Mouse (Mus musculus): ENCODE measurements around the gene Micu1. TPM values are rescaled to one million over a fixed set of nuclear protein-coding genes. Genes with fewer than 3 reads are reported as not detected.
"Not testable (repeated sequence)": the region's sequence is repeated elsewhere in the genome, so short reads cannot be mapped to it uniquely, and the experiment has no call there.

The Micu1 gene
- total RNA-seq (2021) = 10 to 100 TPM; 87.9 to 94.2 TPM

DNA sequence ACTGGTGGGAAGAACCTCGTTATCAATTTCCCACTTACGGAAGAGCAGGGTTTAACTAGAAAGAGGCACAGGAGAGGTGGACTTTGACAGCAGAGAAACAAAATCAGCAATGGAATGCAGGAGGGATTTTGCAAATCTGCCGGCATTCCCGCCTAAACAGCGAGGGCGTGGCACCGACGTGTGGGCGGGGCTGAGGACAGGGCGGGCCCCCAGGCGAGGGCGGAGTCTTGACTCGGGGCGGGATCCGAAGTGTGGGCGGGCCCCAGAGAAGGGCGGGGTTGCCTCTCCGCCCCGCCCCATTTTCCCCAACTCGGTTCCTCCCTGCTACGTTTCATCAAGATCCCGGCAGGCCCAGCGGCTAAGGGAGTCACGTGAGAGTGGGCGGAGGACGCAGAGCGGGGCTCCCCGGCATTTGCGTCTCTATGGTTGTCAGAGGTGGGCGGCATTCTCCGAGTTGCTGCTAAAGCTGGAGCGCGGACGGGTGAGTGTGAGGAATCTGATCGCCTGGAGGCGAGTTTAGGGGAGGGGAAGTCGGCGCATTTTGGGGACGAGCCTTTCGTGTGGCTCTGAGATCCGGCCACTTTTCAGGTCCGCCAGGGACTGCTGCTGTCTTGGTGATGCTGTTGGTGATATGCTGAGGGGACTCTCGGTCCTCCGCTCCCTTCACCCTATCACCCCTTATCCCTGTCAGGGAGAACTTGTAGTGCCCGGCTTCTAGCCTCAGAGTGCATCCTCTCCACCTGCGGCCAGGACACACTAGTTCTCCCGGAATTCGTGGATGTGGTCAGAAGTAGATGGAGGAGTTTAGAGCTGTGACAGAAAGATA, at the start of gene Micu1:
Gene Micu1, plus strand, starts transcription at position 271 of the 826 bp plus-strand sequence.
- intact Hi-C loops (cut with DNase I) = loop anchor here (2.0 to 5.0 kb wide), 2 partner anchors 88 to 200 kb away; no protein-coding TSS in a partner anchor
- DNase-seq (ENCODE audit: low spot score in 2 of 2) = peak; percentile 95 to 96

DNA sequence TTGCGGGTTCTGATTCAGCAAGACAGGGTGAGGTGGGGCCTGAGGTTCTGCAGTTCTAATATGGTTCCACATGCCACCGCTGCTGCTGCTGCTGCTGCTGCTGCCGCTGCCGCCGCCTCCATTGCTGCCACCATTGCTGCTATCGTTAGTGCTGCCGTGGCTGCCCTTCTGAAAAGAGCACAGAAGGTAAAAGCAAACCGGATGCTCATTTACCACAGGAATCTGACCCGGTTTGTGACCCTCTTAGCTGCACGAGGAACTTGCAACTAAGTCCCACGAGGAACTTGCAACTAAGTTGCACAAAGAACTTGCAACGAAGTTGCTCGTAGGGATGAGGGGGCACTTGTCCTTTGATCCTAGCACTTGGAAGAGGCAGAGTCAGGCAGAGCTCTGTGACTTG, 45.5 kb upstream of the Micu1 start:
- no peak for DNase-seq (ENCODE audit: low spot score in 2 of 2)
- intact Hi-C loops (cut with DNase I) = no loop called here

DNA sequence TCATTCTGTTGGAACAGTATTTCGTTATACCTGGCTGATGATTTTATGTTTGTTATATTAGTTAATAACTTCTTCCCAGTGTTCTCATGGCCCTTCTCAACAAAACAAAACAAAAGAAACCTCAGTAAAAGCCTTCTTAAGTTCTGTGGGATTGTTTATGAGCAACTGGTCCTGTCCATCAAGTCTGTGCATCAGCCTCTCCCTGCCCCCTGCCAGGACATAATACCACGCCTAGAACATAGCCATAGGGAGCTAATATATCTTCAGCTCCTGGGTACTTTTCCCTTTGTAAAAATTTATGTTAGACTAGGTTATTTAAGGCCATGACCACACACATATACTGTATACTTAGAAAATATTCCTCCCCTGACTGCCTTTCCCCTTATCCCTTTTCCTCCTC, 37.5 kb upstream of the Micu1 start:
- DNase-seq (ENCODE audit: low spot score in 2 of 2) = no peak
- intact Hi-C loops (cut with DNase I) = no loop called here

DNA sequence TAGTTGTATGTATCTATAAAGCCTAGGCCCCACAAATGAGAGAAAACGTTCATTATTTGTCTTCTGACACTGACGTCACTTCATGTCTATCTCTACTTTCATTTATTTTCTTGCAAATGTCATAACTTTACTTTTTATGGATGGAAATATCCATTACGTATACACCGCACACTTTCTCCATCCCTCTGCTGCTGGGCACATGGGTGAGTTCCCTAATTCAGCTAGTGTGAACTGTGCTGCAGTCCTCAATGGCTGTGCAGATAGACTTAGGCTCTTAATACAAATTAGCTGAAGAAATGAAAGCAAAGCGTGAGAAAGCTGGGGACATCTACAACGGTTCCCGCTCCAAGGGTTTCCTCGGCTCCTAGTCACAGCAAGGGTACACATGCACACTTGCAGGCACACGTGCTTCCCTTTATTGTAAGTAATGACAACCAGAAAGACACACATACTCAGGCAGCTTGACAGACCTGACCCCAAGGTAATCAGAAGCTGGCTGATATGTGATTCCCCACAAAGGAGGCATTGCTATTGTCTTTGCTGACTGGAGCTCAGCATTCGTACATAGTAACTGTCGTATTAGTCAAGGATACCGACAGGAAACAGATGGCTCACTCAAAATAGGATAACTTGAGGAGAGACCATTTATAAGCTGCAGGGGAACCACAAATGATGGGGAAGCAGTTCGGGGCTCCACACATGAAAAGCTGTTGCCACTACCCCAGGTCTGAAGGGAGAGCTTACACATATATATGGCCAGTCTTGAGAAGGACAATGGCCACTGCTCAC, 36.6 kb upstream of the Micu1 start:
- DNase-seq (ENCODE audit: low spot score in 2 of 2) = peak; percentile 6 to 8
- intact Hi-C loops (cut with DNase I) = no loop called here

DNA sequence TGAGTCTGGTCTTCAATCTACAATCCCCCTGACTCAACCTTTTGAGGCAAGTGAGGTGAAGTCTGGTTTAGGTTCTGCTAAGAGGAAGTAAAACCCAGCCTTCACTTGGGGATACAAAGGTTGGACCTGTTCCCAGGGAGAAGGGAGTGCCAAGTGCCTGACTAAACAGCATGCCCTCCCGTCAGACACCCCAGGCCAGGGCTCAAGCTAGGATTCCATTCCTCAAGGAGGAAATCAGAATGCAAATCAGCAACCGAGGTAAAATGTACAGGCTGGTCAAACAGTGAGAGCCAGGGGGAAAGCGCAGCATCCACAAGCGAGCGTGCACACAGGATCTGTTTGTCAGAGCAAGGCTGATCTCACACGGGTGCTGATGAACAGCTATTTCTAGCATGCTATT, 34.9 kb upstream of the Micu1 start:
- DNase-seq (ENCODE audit: low spot score in 2 of 2) = no peak
- intact Hi-C loops (cut with DNase I) = no loop called here

DNA sequence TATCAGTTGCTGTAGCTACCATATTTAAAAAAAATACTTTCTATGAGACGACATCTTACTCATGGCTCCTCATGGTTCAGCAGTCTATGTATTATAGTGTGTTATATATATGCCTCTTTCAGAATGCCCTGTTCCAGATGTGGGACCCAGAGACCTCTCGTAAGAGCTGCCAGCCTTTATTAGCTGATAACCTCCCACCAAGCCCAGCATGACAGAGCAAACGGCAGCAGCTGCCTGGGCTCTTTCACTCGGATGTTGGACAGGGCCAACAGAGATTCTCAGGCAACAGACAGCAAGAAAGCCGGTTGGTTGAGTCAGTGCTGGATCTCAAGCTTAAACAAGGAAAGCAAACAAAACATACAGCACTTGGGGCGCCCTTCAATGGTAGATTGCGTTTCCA, 33.8 kb upstream of the Micu1 start:
- intact Hi-C loops (cut with DNase I) = no loop called here

DNA sequence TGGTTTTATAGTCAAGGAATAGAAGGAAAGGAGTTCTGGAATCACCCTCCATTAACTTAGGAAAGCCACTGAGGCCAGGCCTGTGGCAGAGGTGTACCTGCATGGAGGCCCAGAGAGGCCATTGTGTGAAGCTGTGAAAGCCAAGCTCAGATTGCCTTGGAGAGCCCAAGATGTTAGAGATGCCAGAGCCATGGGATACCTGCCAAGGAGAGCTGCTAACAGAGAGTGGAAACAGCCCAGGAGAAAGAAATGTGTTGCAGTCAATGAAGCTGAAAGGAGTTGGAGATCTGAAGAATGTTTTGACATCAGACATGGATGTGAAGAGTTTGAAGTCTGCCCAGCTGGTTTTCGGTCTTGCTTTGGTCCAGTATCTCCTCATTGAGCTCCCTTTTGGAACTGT, 24.4 kb upstream of the Micu1 start:
- intact Hi-C loops (cut with DNase I) = no loop called here
- DNase-seq (ENCODE audit: low spot score in 2 of 2) = no peak

More for the DNA sequence above, 33.8 kb upstream of the Micu1 start:
- no peak for DNase-seq (ENCODE audit: low spot score in 2 of 2)

DNA sequence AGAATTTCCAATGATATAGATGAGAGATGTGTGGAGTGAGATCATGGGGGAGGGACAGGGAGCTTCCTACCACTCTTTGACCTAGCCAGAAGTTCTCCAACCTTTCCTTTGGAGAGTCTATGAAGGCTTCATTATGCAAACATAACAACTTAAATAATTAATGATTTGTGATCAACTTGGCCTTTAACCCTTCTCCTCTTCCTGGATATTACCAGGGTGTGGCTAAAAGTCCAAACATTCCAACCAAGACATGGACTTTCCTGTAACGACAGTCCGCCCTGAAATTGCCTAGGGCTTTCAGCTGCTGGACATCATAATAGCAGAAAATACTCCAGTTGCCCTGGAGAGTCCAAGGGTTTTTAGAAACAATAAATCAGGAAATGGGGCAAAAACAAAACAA, 23.1 kb upstream of the Micu1 start:
- DNase-seq (ENCODE audit: low spot score in 2 of 2) = no peak
- intact Hi-C loops (cut with DNase I) = no loop called here

DNA sequence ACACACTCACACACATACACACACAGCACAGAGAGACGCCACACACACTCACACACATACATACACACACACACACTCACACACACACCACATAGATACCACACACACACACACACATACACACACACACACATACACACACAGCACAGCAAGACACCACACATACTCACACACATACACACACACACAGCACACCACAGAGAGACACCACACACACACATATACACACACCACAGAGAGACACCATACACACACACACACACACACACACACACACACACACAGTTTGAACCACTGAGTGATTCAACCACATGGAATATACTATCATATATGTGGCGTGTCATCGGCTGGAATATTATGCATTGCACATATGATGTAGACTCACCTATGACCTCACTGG, 16.7 kb upstream of the Micu1 start:
- DNase-seq (ENCODE audit: low spot score in 2 of 2) = not testable (repeated sequence)
- intact Hi-C loops (cut with DNase I) = loop anchor here (5.0 kb wide), 1 partner anchor 38 kb away; no protein-coding TSS in a partner anchor

DNA sequence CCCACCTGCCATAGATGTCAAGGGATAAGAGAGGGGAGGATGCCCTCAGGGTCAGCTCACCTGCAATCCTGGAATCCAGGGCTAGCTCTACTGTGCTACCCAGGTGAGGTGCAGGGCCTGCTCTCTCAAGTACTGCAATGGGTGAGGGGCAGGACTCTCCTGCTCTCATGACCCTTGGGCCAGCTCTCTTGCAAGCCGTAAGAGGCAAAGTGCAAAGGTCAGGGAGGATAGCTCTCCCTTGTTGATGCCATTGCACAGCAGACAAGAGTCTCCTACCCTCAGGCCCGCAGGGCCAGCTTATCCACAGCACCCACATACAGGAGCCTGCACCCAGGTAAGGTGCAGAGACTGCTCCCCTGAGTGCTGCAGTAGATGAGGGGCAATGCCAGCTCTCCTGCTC, 15.2 kb upstream of the Micu1 start:
- intact Hi-C loops (cut with DNase I) = loop anchor here (5.0 kb wide), 1 partner anchor 40 kb away; no protein-coding TSS in a partner anchor
- no peak for DNase-seq (ENCODE audit: low spot score in 2 of 2)

DNA sequence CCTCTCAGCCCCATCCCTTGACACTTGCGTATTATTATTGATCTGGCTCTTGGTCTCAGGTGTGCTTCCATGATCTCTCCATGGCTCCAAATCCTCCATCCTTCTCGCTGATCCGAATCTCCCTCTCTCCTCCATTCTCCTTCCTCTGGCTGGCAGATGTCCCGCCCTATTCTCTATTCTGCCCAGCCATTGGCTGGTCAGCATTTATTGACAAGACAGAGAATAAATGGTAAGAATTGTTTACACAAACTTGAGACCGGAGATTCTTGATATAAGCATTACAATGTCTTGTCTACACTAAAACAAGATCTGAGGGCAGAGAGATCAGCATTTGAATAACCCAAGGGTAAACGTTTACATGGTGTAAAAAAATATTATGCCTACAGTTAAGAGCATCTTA, 12.4 kb upstream of the Micu1 start:
- intact Hi-C loops (cut with DNase I) = loop anchor here (5.0 kb wide), 1 partner anchor 43 kb away; no protein-coding TSS in a partner anchor
- DNase-seq (ENCODE audit: low spot score in 2 of 2) = no peak

DNA sequence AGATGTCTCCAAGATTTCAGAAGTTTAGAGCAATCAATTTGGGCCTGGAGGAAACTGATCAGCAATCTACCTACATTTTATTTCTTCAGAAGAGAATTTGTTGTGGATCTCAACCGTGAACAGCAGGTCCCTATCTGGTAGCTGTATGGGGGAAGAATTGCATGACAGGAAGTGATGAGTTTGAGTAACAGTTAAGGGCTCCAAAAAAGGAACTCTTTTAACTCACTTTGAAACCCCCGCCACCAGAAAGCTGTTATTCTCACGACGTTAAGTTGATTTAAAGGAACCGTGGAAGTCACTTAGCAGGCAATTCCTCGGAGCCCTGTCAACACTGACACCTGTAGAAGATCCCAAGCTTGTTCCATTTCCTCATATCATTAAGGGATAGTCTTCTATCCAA, 9.8 kb upstream of the Micu1 start:
- no peak for DNase-seq (ENCODE audit: low spot score in 2 of 2)
- intact Hi-C loops (cut with DNase I) = no loop called here

DNA sequence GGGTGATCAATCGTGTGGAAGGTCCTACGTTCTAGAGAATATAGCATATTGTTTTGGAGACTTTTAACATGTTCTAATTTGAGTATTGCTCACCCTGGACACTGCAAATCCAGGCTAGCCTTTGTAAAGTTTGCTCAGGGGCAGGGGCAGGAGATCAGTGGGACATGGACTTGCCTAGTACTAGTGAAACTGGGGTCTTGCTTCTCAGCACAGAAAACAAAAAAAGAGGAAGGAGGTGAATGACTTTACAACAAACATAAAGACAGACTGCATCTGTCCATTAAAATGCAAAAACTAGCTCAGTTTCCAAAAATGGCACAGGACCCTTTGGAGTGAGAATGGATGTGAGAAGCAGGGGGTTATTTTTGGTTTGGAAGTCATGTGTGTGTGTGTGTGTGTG, 8.2 kb upstream of the Micu1 start:
- intact Hi-C loops (cut with DNase I) = no loop called here
- DNase-seq (ENCODE audit: low spot score in 2 of 2) = no peak

DNA sequence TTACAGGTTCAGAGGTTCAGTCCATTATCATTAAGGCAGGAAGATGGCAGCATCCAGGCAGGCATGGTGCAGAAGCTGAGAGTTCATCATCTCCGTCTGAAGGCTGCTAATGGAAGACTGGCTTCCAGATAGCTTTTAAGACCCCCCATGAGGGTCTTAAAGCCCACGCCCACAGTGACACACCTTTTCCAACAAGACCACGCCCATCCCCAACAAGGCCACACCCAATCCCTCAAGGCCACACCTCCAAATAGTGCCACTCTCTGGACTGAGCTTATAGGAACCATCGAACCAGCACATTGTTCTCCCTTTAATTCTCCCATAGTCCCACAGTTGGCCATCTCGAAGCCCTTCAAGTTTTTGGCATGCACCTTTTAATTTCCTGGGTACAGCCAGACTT, 2.8 kb upstream of the Micu1 start:
- intact Hi-C loops (cut with DNase I) = no loop called here

DNA sequence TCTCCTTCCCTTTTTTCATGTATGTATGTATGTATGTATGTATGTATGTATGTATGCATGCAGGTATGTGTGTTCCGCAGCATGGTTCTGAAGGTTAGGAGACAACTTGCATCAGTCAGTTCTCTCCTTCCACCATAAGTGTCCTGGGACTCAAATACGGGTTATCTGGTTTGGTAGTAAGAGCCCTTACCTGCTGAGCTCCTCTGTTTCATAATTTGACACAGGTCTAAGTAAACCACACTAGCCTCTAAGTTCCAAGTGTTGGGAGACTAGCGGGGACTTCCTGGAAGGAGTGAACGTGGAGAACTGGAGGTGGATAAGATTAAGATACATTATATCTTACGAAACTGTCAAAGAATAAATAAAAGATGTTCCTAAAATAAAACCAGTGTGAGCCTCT, 472 bp upstream of the Micu1 start:
- intact Hi-C loops (cut with DNase I) = loop anchor here (2.0 to 5.0 kb wide), 2 partner anchors 87 to 200 kb away; no protein-coding TSS in a partner anchor
- no peak for DNase-seq (ENCODE audit: low spot score in 2 of 2)

More for the DNA sequence above, 2.8 kb upstream of the Micu1 start:
- no peak for DNase-seq (ENCODE audit: low spot score in 2 of 2)

DNA sequence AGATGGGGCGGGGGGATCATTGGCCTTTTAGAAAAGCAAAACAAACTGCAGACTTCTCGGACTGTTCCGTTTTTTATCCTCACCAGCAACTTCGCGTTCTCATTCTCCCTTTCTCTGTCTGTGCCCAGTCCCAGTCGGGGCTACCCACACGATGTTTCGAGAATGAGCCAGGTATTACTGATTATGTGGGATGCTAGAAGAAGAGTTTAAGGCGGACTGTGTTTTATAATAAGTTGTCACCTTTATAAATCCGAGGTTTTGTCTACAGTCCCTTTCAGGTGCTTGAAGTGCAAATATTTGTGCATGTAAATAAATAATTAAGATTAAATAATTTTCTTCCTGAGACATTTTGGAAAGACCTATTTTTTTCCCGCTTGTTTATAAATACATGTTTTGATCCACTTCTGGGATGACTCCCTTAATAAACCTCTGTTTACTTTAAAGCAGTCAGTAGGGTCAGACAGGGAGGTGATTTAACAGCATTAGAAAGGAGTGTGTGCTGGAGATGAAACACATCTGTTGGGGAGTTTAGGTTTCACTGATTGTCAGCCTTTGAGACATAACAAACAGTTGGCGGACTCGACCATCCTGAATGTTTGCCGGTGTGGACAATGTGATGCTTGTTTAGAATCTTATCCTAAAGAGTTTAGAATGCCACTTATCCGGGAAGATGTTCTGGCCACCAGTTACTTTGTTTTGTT, 933 bp downstream of the Micu1 start:
- intact Hi-C loops (cut with DNase I) = loop anchor here (2.0 to 5.0 kb wide), 2 partner anchors 88 to 201 kb away; no protein-coding TSS in a partner anchor
- no peak for DNase-seq (ENCODE audit: low spot score in 2 of 2)

DNA sequence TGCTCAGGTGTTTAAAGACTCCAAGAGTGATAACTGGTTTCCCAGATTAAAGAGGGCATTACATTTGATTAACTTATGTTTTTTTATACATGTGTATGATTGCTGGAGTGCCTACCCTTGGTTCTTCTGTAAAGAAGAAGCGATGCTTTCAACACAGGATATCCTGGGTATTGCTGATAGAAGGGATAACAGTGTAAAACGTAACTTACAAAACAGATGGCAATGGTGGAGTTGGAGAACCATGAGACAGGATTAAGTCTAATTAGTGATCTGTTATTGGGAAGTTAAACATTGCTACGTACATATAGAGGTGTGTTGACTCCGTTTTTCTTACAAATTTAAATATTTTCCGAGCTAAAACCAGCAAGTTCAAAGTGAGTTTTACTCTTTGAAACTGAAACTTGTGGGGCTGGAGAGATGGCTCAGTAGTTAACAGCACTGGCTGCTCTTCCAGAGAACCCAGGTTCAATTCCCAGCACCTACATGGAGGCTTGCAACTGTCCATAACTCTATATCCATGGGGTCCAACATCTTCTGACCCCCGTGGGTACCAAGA, 4.8 kb downstream of the Micu1 start:
- DNase-seq (ENCODE audit: low spot score in 2 of 2) = no peak
- intact Hi-C loops (cut with DNase I) = no loop called here

DNA sequence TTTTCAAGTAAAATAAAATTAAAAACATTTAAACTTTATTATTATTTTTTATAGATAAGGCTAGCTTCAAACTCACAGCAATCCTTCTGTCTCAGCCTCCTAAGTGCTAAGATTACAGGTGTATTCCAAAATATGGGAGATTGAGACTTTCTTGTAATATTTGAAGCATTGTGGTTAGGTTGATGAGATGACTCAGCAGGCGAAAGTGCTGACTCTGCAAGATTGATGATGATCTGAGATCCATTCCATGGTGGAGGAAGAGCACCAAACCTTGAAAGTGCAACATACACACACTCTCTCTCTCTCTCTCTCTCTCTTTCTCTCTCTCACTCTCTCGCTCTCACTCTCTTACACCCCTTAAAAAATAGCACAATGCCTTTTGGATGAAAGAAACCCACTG, 5.3 kb downstream of the Micu1 start:
- intact Hi-C loops (cut with DNase I) = no loop called here
- DNase-seq (ENCODE audit: low spot score in 2 of 2) = no peak

DNA sequence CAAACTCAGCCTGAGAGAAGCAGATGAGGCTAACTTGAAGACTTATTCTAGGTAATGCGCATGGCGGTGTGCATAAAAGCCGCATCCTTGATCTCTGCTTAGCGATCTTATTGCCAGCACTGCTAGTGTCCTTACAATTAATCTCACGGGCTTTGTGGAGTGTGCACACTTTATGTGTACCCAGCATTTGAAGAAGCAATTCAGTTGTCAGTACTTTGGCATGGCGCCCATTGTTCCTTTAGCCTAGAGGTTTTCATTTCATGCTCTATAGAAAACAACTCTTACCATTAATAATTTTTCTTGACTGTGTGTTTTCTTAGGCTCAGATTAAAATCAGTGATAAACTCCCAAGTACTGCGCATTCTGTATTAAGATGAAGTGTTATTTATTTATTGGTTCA, 7.0 kb downstream of the Micu1 start:
- intact Hi-C loops (cut with DNase I) = no loop called here
- DNase-seq (ENCODE audit: low spot score in 2 of 2) = no peak

DNA sequence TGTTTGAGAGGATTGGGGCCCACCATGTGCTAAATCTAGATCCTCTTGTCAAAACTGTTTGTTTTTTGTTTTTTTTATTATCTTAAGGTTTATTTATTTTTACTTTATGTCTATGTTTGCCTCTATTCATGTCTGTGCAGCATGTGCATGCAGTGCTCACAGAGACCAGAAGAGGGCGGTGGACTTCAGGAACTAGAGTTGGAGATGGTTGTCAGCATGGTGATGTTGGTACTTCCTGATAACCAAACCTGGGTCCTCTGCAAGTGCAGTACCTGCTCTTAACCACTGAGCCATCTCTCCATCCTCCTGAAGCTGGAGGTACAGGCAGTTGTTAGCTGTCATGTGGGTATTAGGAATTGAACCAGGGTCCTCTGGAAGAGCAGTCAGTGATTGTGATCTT, 8.0 kb downstream of the Micu1 start:
- intact Hi-C loops (cut with DNase I) = no loop called here
- DNase-seq (ENCODE audit: low spot score in 2 of 2) = no peak

Measured in left cerebral cortex, postnatal 36 days (tissue).